Mouse (Mus musculus): ENCODE data around the gene Micall2.
"Not testable (repeated sequence)": the region's sequence is repeated elsewhere in the genome, so short reads cannot be mapped to it uniquely, and the experiment has no call there.

The Micall2 gene

GRCm38 (mm10) chr5:139730712-139731486 lies 5.2 kb downstream of the Micall2 start:
- DNase-seq (ENCODE audit: low spot score), result no peak

DNA sequence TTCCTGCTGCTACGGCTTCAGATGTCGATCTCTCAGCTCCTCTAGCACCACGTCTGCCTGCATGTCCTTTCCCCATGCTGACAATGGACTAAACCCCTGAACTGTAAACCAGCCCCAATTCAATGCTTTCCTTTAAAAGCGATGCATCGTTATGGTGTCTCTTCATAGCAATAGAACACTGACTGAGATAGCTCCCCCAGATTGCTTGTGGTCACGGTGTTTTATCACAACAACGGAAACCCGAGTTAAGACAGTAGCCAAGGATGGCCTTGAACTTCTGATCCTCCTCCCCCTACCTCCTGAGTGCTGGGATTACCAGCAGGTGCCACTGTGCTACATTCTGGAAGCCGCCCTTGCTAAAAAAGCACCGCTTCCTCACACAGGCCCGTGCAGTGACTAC lies 8.9 kb downstream of the Micall2 start:
- no peak for DNase-seq (ENCODE audit: low spot score)

GRCm38 (mm10) chr5:139726186-139726585 lies 9.9 kb downstream of the Micall2 start:
- no peak for DNase-seq (ENCODE audit: low spot score)

GRCm38 (mm10) chr5:139724336-139725116 lies 11.6 kb downstream of the Micall2 start:
- no peak for DNase-seq (ENCODE audit: low spot score)

DNA sequence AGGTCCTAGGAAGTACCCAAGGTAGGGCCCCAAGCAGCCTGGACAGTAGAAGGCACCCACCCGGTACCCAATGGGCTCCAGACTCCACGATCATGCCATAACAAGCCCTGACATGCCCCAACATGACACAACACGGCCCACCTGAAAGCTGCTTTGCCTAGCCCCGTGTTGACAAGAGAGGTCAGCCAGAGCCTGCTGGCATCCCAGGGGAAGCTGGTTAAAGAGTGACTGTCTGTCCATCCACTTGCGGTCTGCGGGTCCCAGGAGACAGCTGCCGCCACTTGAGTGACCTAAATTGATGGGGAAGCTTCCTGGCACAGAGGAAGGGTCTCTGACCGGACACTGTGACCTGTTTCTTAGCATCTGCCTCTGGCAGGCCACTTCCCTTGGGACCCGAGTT lies 13.0 kb downstream of the Micall2 start:
- DNase-seq (ENCODE audit: low spot score), result no peak

DNA sequence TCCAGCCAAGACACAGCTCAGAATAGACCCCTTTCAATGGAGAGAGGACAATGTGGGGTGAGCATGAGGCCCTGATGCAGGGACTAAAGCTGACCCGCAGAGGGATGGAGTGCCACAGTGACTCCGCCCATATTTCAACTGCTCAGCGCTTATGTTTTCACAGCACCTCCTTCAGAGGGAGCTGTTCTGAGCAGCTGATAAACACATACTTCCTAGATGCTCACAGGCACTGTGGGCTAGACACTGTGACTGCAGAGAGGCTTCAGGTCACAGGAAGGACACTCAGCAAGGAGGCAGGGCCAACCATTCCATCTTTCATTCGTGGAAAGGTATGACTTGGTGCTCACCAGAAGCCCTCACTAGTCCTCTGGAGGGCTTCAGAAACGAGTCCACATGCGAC lies 13.4 kb downstream of the Micall2 start:
- DNase-seq (ENCODE audit: low spot score), result no peak

GRCm38 (mm10) chr5:139718949-139719348 lies 17.2 kb downstream of the Micall2 start:
- DNase-seq (ENCODE audit: low spot score), result no peak

DNA sequence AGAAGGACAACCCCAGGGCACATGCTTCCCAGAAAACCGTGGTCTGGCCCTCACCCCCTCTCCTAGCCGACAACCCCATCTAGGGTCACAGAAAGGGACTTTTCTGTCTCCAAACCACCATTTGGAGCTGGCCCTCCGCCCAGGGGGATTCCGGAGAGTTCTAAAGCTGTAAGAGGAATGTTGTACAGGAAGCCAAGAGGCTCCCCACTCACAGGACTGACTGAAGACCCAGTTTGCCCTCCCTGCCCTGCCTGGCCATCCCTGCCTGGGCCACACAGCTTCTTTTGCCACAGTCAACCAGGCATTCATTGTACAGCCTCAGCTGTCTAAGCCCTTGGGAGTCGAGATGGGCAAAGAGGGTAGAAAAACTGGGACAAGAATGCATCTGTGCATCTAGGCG lies 17.6 kb downstream of the Micall2 start:
- DNase-seq (ENCODE audit: low spot score), result no peak

DNA sequence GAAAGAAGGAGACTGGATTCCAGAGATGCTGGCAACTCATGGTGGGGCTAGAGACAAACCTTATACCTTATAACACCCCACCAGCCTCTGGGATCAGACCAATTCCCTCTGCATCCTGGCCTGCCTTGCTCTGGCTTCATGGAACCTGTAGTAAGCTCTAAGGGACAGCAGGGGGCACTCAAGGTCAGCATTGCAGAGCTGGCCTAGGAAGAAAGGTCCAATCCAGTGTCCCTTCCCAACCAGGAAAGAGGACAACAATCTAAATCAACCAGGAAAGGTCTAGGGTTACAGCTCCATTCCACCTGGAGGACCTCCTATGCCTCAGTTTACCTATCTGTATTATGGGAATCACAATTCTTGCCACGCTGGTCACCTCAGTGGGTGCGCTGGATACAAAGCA lies 18.4 kb downstream of the Micall2 start:
- peak; percentile 68 for DNase-seq (ENCODE audit: low spot score)

DNA sequence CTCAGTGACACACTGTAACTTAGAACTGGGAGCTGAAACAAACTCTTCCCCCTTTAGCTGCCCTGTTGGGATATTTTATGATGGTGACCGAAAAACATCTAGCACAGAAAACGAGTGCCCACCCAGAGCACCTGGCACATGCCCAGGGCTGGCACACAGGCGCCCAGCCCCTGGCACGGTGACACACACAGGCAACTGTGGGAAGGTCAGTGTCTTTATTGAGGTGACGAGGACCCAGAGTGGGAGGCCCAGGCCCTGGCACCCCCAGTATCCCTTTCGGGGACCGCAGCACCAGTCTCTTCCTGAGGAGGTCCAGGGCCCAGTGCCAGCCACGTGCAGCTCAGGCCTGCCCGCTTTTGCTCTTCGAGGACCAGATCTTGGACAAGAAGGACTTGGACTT lies 29.6 kb downstream of the Micall2 start:
- DNase-seq (ENCODE audit: low spot score), result no peak

DNA sequence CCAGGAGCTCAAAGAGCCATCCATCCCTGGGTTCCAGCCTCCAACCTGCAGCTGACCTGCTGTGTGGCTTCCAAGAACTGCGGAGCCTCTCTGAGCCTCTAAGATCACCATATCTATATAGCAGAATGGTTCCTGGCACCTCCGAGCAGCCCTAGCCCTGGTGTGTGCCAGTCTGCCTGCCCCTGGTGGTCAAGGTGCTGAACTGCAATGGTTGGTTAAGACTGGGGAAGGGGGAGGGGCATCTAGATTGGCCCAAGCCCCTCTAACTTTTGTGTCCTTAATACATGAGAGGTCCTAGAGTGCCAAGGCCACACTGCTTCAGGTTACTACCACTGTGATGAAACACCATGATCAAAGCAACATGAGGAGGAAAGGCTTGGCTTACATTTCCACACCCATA lies 33.2 kb downstream of the Micall2 start:
- DNase-seq (ENCODE audit: low spot score), result no peak

DNA sequence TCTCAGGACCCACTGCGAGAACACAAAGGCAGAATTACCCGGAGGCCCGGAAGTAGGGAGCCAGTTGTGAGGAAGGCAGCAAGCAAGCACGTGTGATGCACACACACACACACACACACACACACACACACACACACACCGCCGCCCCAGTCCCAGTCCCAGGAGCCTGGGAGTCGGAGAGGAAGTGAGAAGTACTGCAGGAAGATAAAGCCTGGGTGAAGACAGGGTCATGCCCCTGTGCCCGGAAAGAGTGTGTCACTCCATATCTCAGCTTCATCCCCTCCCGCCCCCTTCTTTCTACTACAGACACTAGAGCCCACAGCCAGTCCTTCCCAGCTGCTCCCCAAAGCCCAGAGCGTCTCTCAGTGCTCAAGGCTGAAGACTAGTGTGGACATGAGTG lies 33.9 kb downstream of the Micall2 start:
- no peak for DNase-seq (ENCODE audit: low spot score)

DNA sequence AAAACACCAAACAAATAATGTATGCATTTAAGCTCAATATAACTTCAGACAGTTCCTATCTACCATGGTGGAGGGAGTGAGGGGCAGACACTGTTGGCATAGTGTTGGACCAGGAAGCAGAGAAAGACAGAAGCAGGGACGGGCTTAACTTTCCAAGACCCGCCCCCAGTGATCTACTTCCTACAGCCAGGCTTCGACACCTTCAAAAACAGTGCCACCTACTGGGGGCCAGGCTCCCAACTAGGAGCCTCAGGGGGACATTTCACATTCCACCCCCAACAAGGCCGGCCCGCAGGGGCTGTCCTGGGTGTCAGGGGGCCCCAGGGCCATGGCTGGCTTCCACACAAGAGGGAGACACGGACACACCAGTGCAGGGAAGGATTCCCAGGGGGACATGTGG lies 39.2 kb downstream of the Micall2 start:
- no peak for DNase-seq (ENCODE audit: low spot score)

DNA sequence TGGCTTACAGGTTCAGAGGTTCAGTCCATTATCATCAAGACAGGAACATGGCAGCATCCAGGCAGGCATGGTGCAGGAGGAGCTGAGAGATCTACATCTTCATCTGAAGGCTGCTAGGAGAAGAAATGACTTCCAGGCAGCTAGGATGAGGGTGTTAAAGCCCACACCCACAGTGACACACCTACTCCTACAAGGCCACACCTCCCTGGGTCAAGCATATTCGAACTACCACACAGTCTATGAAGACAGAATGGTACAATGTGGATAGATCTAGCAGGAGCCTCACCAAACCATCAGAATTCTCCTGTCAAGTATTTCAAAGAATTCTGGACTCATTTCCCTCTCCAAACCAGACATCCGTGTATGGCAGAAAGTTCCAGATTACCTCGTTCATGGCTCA lies 40.3 kb downstream of the Micall2 start:
- not testable (repeated sequence) for DNase-seq (ENCODE audit: low spot score)

DNA sequence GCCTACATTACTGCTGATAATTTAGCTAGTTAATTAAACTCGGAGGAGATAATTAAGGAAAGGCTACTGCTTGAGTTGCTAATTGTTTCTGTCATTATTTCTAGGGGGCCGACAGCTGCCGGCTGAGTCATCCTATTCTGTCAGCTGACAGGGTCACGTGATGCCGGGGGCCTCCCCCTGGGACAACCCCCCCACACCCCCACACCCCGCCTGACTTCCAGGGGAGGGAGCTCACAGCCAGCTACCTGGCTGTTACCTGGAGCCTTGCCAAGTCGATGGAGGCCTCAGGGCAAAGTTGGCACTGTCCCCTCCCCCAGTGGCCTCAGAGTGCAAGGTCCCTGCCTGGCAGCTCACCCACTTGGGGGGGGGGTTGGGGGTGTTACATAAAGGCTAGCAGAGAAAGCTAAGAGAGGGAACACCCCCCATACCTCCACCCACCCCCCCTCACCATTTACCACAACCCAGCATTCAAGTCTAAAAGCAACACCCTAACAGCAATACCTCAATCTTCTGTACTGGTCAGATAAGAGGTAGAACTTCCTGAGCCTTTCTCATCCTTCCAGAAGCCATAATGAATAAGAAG lies 41.1 kb downstream of the Micall2 start:
- DNase-seq (ENCODE audit: low spot score), result no peak

DNA sequence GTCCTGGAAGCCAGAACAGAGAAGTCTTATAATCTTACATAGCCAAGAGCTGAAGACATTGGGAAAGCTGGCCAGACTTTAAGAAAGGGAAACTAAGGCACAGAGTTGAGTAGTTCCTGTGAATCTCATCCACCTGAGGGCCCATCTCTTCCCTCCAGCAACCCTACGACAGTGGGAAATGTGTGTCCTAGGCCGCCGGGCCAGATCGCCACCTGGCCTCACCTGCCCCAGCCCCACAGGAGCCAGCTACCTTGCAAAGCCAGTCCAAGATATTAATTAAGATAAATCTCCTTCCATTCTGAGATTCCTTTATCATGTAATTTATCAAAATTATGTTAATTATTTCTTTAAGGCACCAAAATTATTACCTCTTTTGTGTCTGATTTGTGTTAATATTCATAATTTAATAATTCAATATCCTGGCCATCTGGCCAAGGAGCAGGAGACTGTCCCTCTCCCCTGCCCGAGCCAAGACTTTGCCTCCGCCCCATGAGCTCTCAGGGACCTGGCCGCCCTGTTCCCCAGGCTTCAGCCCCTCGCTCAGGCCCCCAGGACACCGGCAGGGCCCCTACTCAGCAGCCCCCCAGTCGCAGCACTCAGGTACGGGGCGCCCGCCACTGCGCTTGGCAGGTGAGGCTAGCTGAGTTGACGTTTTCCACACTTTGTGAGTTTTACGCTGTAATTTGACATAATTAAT lies 41.7 kb downstream of the Micall2 start:
- no peak for DNase-seq (ENCODE audit: low spot score)

DNA sequence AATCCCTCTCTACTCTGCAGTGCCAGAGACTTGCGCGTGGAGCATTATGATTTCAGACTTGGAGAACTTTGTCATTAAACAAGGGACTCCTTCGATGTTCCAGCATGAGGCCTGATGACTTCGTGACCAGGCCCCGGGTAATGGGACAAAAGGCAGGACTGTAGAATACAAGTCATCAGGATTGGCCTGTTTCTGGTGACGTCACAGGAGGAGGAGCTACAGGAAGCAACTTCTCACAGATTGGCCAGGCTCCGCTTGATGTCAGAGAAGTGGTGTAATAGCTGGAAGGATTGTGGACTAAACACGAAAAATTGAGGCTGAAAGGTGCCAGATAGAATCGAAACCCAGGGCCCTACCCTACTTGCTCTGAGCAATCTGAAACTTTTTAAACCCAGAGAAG lies 45.3 kb downstream of the Micall2 start:
- no peak for DNase-seq (ENCODE audit: low spot score)

GRCm38 (mm10) chr5:139688356-139688755 lies 47.8 kb downstream of the Micall2 start:
- no peak for DNase-seq (ENCODE audit: low spot score)

DNA sequence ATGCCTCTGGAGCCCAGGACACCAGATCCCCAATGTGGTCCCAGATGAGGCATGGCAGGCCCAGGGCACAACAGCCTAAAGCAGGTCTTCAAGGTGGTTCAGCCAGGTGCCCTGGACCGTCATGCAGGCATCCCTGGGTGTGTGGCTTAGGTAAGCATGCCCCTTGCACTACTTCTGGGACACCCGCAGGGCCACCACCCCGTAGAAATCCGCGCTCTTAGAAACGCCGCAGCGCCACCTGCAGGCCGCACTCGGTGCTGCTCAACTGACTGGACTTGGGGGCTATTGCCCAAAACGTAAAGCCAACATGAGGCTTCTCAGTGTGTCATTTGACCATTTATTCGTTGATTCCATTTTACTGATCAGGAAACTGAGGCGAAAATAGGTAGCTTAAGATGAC lies 48.5 kb downstream of the Micall2 start:
- no peak for DNase-seq (ENCODE audit: low spot score)

- DNase-seq (ENCODE audit: low spot score), result no peak
Observed at GRCm38 (mm10) chr5:139686530-139687249, 49.4 kb downstream of the Micall2 start.

DNA sequence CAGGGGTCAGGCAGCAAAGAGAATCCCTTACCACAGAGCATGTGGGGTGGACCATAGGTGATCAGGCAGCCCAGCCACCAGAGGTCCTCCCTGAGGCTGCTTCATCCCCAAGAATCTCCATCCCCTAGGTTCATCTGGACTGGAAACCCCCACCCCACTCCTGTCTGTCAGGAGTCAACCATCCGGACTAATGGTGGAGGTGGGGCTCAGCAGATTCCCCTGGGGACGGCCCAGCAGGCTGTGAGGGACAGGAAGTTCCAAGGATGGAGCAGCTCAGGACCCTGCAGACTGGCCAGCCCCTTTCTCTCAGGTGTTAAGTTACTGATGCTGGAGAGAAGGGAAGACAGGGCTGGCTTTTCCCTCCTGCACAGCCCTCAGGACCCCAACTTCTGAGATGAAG lies 52.9 kb downstream of the Micall2 start:
- DNase-seq (ENCODE audit: low spot score), result no peak

GRCm38 (mm10) chr5:139682631-139682977 lies 53.5 kb downstream of the Micall2 start:
- no peak for DNase-seq (ENCODE audit: low spot score)
